Mouse (Mus musculus): ENCODE measurements at regions not wholly inside any gene's neighbourhood (a gene's known extent, or its start where the extent isn't known, plus 50 kb on each side); places are given as distances from the start of the nearest gene placed in this dataset.

- TF ChIP-seq CTCF (IDR thresholded peaks at IDR 0.05; ENCODE audit: low read depth, low read length) (no peak), EP300 (IDR thresholded peaks at IDR 0.05; ENCODE audit: insufficient read depth, low read depth, low read length) (no peak), POLR2A (IDR thresholded peaks at IDR 0.05; ENCODE audit: insufficient read depth, low read length) (no peak)
Measured at GRCm38 (mm10) chr16:51719637-51720036, 311.4 kb upstream of the Cblb start.
